Mouse (Mus musculus): ENCODE measurements around the gene Sec16b. TPM values are rescaled to one million over a fixed set of nuclear protein-coding genes. Genes with fewer than 3 reads are reported as not detected.

Gene Sec16b
- polyA plus RNA-seq, 1 experiment from 2014 or later, result 0.79 TPM

- no peak for DNase-seq (ENCODE audit: low spot score)
- no peaks in the 10 kb centered on the region for H3K27me3 ChIP-seq (ENCODE audit: control insufficient read depth, insufficient read depth, low read length)
- no peak for ATAC-seq (ENCODE audit: low FRiP score)
- H3K27ac ChIP-seq, result no peak overlapping the region
- H3K4me1 ChIP-seq (replicated peaks; ENCODE audit: control insufficient read depth, insufficient read depth, low read length), result peaks cover 4% of the 10 kb centered on the region; the same call in 1 of the 2 replicates
- WGBS, result 80% methylated on average over 3 of the region's 3 CpGs
- H3K36me3 ChIP-seq (replicated peaks; ENCODE audit: control insufficient read depth, insufficient read depth), result no peaks in the 10 kb centered on the region
- H3K4me3 ChIP-seq (replicated peaks; ENCODE audit: low read length), result no peak overlapping the region
- no peak overlapping the region for H3K9ac ChIP-seq
- H3K4me2 ChIP-seq (replicated peaks), result no peak overlapping the region
- no peaks in the 10 kb centered on the region for H3K9me3 ChIP-seq (ENCODE audit: control insufficient read depth, low read length)
Observed at GRCm38 (mm10) chr1:157549721-157550120, 43.2 kb downstream of the Sec16b start.

GRCm38 (mm10) chr1:157552749-157553451, 46.4 kb downstream of the Sec16b start:
- no peak overlapping the region for H3K9ac ChIP-seq
- no peaks in the 10 kb centered on the region for H3K27me3 ChIP-seq (ENCODE audit: control insufficient read depth, insufficient read depth, low read length)
- DNase-seq (ENCODE audit: low spot score), result peak; percentile 91
- H3K36me3 ChIP-seq (replicated peaks; ENCODE audit: control insufficient read depth, insufficient read depth), result no peaks in the 10 kb centered on the region
- ATAC-seq (ENCODE audit: low FRiP score), result peak; percentile 78
- no peak overlapping the region for H3K4me3 ChIP-seq (replicated peaks; ENCODE audit: low read length)
- no peak overlapping the region for H3K27ac ChIP-seq
- H3K4me1 ChIP-seq (replicated peaks; ENCODE audit: control insufficient read depth, insufficient read depth, low read length), result peaks cover 18% of the 10 kb centered on the region
- H3K9me3 ChIP-seq (ENCODE audit: control insufficient read depth, low read length), result no peaks in the 10 kb centered on the region
- WGBS, result 56% methylated on average over 7 of the region's 7 CpGs
- no peak overlapping the region for H3K4me2 ChIP-seq (replicated peaks)

DNA sequence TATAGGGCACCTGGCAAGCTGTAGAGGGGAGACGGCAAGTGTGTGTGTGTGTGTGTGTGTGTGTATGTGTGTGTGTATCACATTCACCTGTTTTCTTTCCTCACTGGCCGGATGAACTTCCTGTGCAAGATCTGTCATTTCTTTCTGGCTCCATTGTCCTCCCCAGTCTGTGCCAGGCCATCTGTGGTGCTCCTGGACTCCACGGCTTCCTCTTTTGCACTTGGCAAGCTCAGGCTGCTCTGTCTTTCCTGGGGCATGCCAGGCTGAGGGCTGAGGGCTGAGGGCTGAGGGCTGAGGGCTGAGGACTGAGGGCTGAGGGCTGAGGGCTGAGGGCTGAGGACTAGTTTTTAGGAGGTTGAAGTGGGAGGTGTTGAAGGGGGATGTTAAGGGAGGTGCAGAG, 47.6 kb downstream of the Sec16b start:
- H3K4me2 ChIP-seq (replicated peaks), result no peak overlapping the region
- H3K9ac ChIP-seq, result no peak overlapping the region
- DNase-seq (ENCODE audit: low spot score), result no peak
- no peaks in the 10 kb centered on the region for H3K9me3 ChIP-seq (ENCODE audit: control insufficient read depth, low read length)
- H3K27ac ChIP-seq, result no peak overlapping the region
- peaks cover 18% of the 10 kb centered on the region for H3K4me1 ChIP-seq (replicated peaks; ENCODE audit: control insufficient read depth, insufficient read depth, low read length)
- 71% methylated on average over 3 of the region's 3 CpGs for WGBS
- H3K36me3 ChIP-seq (replicated peaks; ENCODE audit: control insufficient read depth, insufficient read depth), result no peaks in the 10 kb centered on the region
- H3K27me3 ChIP-seq (ENCODE audit: control insufficient read depth, insufficient read depth, low read length), result no peaks in the 10 kb centered on the region
- H3K4me3 ChIP-seq (replicated peaks; ENCODE audit: low read length), result no peak overlapping the region
- ATAC-seq (ENCODE audit: low FRiP score), result no peak

DNA sequence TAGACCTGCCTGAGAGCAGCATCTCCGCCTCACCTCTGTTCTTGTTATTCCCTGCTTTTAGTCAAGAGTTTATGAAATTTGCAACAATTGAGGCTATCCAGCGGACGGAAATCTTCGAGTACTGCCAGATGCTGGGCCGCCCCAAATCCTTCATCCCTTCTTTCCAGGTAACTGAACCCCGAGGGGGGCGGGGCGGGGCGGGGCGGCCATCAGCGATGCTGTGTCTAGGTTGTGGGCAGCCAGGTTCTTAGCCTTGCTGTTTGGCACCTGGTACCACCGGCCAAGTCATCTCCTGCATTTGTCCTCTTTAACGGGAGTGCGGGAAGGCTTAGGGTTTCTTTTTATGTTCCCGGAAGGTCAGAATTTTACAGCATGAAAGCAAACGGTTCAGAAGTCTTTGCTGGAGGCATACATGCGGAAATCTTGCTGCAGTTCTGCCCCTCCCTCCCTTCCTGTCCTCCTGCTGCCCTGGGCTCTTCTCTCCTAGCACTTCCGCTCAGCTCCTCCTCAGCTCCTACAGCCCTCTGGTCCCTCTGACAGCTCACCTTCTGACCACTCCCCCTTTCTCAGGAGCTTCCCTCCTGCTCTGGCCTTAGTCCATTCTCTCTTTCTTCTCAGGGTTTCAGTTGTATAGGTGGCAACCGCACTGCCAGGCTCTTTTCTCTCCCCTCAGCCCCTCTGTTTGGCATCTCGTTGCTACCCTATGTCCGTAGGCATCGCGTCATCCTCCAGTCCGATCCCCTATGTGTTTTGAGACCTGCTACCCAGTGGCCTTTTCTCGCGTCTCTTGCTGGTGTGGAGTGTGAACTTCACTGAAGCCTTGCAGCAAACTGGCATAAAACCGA, 48.4 kb downstream of the Sec16b start:
- WGBS, result 30% methylated on average over 27 of the region's 27 CpGs
- Histone ChIP-seq H3K4me1 (replicated peaks; ENCODE audit: control insufficient read depth, insufficient read depth, low read length) (peaks cover 18% of the 10 kb centered on the region), H3K4me3 (replicated peaks; ENCODE audit: low read length) (no peak overlapping the region), H3K27me3 (ENCODE audit: control insufficient read depth, insufficient read depth, low read length) (no peaks in the 10 kb centered on the region), H3K9me3 (ENCODE audit: control insufficient read depth, low read length) (no peaks in the 10 kb centered on the region), H3K4me2 (replicated peaks) (peak overlapping the region; percentile 46), H3K36me3 (replicated peaks; ENCODE audit: control insufficient read depth, insufficient read depth) (no peaks in the 10 kb centered on the region), H3K9ac (peak overlapping the region; percentile 21; the same call in 1 of the 2 replicates), H3K27ac (no peak overlapping the region)
- ATAC-seq (ENCODE audit: low FRiP score) (no peak), DNase-seq (ENCODE audit: low spot score) (no peak)

- H3K4me1 ChIP-seq (replicated peaks; ENCODE audit: control insufficient read depth, insufficient read depth, low read length), result peaks cover 18% of the 10 kb centered on the region
- 42% methylated on average over 10 of the region's 10 CpGs for WGBS
- H3K4me2 ChIP-seq (replicated peaks), result no peak overlapping the region
- no peak overlapping the region for H3K9ac ChIP-seq
- H3K27ac ChIP-seq, result no peak overlapping the region
- no peaks in the 10 kb centered on the region for H3K9me3 ChIP-seq (ENCODE audit: control insufficient read depth, low read length)
- DNase-seq (ENCODE audit: low spot score) (no peak), ATAC-seq (ENCODE audit: low FRiP score) (no peak)
- no peak overlapping the region for H3K4me3 ChIP-seq (replicated peaks; ENCODE audit: low read length)
- H3K36me3 ChIP-seq (replicated peaks; ENCODE audit: control insufficient read depth, insufficient read depth), result no peaks in the 10 kb centered on the region
- no peaks in the 10 kb centered on the region for H3K27me3 ChIP-seq (ENCODE audit: control insufficient read depth, insufficient read depth, low read length)
Observed at GRCm38 (mm10) chr1:157555738-157556137, 49.2 kb downstream of the Sec16b start.

GRCm38 (mm10) chr1:157556439-157556838, 49.9 kb downstream of the Sec16b start:
- H3K27me3 ChIP-seq (ENCODE audit: control insufficient read depth, insufficient read depth, low read length), result no peaks in the 10 kb centered on the region
- no peaks in the 10 kb centered on the region for H3K9me3 ChIP-seq (ENCODE audit: control insufficient read depth, low read length)
- 82% methylated on average over 5 of the region's 5 CpGs for WGBS
- H3K4me1 ChIP-seq (replicated peaks; ENCODE audit: control insufficient read depth, insufficient read depth, low read length), result peaks cover 18% of the 10 kb centered on the region
- no peak overlapping the region for H3K27ac ChIP-seq
- DNase-seq (ENCODE audit: low spot score), result no peak
- ATAC-seq (ENCODE audit: low FRiP score), result no peak
- H3K36me3 ChIP-seq (replicated peaks; ENCODE audit: control insufficient read depth, insufficient read depth), result no peaks in the 10 kb centered on the region
- H3K4me2 ChIP-seq (replicated peaks), result no peak overlapping the region
- H3K9ac ChIP-seq, result no peak overlapping the region
- H3K4me3 ChIP-seq (replicated peaks; ENCODE audit: low read length), result no peak overlapping the region

- Histone ChIP-seq H3K9ac (no peak overlapping the region), H3K27me3 (ENCODE audit: control insufficient read depth, insufficient read depth, low read length) (no peaks in the 10 kb centered on the region), H3K9me3 (ENCODE audit: control insufficient read depth, low read length) (no peaks in the 10 kb centered on the region), H3K4me3 (replicated peaks; ENCODE audit: low read length) (no peak overlapping the region), H3K4me1 (replicated peaks; ENCODE audit: control insufficient read depth, insufficient read depth, low read length) (peaks cover 18% of the 10 kb centered on the region), H3K27ac (no peak overlapping the region), H3K4me2 (replicated peaks) (no peak overlapping the region), H3K36me3 (replicated peaks; ENCODE audit: control insufficient read depth, insufficient read depth) (no peaks in the 10 kb centered on the region)
- DNase-seq (ENCODE audit: low spot score) (no peak), ATAC-seq (ENCODE audit: low FRiP score) (no peak)
- WGBS, result 43% methylated on average over 5 of the region's 5 CpGs
Observed at GRCm38 (mm10) chr1:157558145-157558544, 51.6 kb downstream of the Sec16b start.

GRCm38 (mm10) chr1:157559986-157560385, 53.5 kb downstream of the Sec16b start:
- H3K9ac ChIP-seq, result no peak overlapping the region
- no peak overlapping the region for H3K27ac ChIP-seq
- H3K4me3 ChIP-seq (replicated peaks; ENCODE audit: low read length), result no peak overlapping the region
- H3K4me1 ChIP-seq (replicated peaks; ENCODE audit: control insufficient read depth, insufficient read depth, low read length), result peaks cover 11% of the 10 kb centered on the region
- no peaks in the 10 kb centered on the region for H3K36me3 ChIP-seq (replicated peaks; ENCODE audit: control insufficient read depth, insufficient read depth)
- ATAC-seq (ENCODE audit: low FRiP score) (no peak), DNase-seq (ENCODE audit: low spot score) (no peak)
- H3K27me3 ChIP-seq (ENCODE audit: control insufficient read depth, insufficient read depth, low read length), result no peaks in the 10 kb centered on the region
- no peaks in the 10 kb centered on the region for H3K9me3 ChIP-seq (ENCODE audit: control insufficient read depth, low read length)
- H3K4me2 ChIP-seq (replicated peaks), result no peak overlapping the region
- 83% methylated on average over 6 of the region's 6 CpGs for WGBS

DNA sequence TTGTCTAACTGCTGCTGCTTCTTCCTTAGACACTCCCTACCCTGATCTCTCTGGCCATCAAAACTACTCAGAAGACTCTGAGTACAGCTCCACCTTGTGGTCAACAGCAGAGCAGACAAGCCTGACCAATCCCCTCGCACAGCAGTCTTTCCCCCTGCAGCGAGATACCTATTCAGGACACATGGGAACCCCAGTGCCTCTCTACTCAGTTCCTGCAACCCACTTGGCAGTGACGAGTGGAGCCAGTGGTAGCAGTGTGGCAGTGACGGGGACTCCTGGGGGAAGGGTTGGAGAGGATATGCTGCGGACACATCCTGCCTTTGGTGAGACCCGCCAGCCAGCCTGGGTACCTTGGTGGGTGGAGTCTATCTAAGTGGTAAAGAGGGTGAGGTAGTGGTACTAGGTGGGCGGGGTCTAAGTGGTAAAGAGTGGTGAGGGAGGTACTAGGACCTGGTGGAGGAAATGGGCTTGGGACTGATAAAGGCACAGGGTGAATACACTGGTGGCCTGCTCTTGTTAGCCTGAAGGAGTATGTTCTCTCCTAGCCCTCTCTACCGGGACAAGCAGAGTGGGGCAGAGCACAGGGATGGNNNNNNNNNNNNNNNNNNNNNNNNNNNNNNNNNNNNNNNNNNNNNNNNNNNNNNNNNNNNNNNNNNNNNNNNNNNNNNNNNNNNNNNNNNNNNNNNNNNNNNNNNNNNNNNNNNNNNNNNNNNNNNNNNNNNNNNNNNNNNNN, 54.3 kb downstream of the Sec16b start:
- Histone ChIP-seq H3K9ac (no peak overlapping the region), H3K27ac (no peak overlapping the region), H3K4me3 (replicated peaks; ENCODE audit: low read length) (no peak overlapping the region), H3K4me1 (replicated peaks; ENCODE audit: control insufficient read depth, insufficient read depth, low read length) (peaks cover 8% of the 10 kb centered on the region; the same call in 1 of the 2 replicates), H3K4me2 (replicated peaks) (0 out of 2 replicates have a peak overlapping the region, but pooled peaks have one; percentile 4), H3K9me3 (ENCODE audit: control insufficient read depth, low read length) (no peaks in the 10 kb centered on the region), H3K27me3 (ENCODE audit: control insufficient read depth, insufficient read depth, low read length) (no peaks in the 10 kb centered on the region), H3K36me3 (replicated peaks; ENCODE audit: control insufficient read depth, insufficient read depth) (no peaks in the 10 kb centered on the region)
- ATAC-seq (ENCODE audit: low FRiP score) (peak; percentile 48; the same call in 1 of the 2 replicates), DNase-seq (ENCODE audit: low spot score) (peak; percentile 49)
- WGBS, result 16% methylated on average over 8 of the region's 8 CpGs
